22 mouse cellular contexts compared by ENCODE assay signal in the genomic region with DNA sequence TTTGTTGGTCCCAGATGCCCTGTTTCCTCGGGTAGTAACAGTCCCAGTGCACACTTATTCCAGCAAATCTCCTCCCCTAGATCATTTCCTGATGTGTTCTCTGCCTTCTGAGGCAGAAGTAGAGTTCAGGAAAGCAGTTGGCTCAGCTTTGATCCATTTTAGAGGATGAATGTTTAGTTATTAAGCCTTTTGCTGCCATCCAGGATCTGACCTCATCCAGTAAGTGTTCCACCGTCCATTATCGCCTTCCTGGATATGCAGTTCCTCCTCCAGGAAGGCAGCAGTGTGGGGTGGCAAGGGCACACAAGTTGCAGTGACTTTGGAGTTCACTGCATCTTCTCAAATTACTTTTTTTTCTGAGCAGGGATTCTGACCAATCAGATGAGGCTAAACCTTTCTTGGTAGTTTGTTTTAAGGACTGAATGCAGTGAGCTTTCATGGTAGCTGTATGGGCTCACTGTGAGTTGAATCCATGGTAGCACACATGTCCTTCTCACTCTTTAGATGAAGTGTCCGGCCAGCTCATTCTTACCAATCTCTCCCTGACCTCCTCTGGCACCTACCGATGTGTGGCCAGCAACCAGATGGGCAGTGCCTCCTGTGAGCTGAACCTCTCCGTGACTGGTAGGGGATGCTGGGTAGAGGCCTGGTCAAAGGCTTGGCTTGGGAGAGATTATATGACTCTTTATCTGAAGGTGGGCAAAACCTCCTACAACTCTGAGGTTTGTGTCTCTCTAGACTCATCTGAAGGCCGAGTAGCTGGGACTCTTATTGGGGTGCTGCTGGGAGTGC. TPM values are rescaled to one million over a fixed set of nuclear protein-coding genes. Genes with fewer than 3 reads are reported as not detected.
A peak's percentile ranks its signal among the peaks of the same experiment; 100 is the strongest.
DNase-seq lines count a peak whose midpoint lies in the region; ATAC-seq and TF ChIP-seq lines count a peak whose summit lies in the region.
"Had no signal": no experiment of that assay in that cellular context is flagged by ENCODE, and none has a peak within 500 bp of the region (broad histone marks: within the 10 kb centered on the region; RNA-seq: fewer than 3 reads in every experiment).

No protein-coding gene starts in this region.

- no peak for DNase-seq in lung, postnatal 14 days
- no peak for DNase-seq in stomach, postnatal 0 days (ENCODE audit: low spot score)
- no peak for DNase-seq in spleen, postnatal 10 days (ENCODE audit: low spot score in 2 of 2)
- DNase-seq: adrenal gland, postnatal 10 days; cerebellum, adult 11-12 months; cerebellum, postnatal 36 days; gastrocnemius, postnatal 14 days; heart, postnatal 14 days; kidney, postnatal 25 days; right cerebral cortex, adult 18-20 months; spleen, adult 18-20 months; thymus, postnatal 36 days had no signal

- H3K27ac ChIP-seq in heart, embryonic 15.5 days = peak overlapping the region; percentile 36
- no peak overlapping the region for H3K27ac ChIP-seq in heart, embryonic 11.5 days (ENCODE audit: low read depth, low read length)
- H3K27ac ChIP-seq in lung, embryonic 15.5 days = peak overlapping the region; percentile 81
- H3K27ac ChIP-seq in cortical plate, adult 2 months (ENCODE audit: insufficient read depth, low read length) = no peak overlapping the region
- 0 out of 2 replicates have a peak overlapping the region, but pooled peaks have one; percentile 20 for H3K27ac ChIP-seq in stomach, postnatal 0 days (replicated peaks)
- H3K27ac ChIP-seq: embryonic facial prominence, embryonic 12.5 days; liver, embryonic 15.5 days had no signal

- no peak for TF ChIP-seq CTCF in cortical plate, adult 2 months (IDR thresholded peaks at IDR 0.05; ENCODE audit: extremely low read depth, insufficient read depth, low read length)
- no peak for TF ChIP-seq CTCF in stomach, postnatal 0 days (IDR thresholded peaks at IDR 0.05; ENCODE audit: low read depth)

- peaks cover 37% of the 10 kb centered on the region for H3K4me1 ChIP-seq in heart, embryonic 15.5 days (replicated peaks)
- H3K4me1 ChIP-seq in heart, embryonic 11.5 days (ENCODE audit: control insufficient read depth, insufficient read depth, low read length) = peaks cover 9% of the 10 kb centered on the region; the same call in 1 of the 2 replicates
- peaks cover 29% of the 10 kb centered on the region for H3K4me1 ChIP-seq in lung, embryonic 15.5 days
- H3K4me1 ChIP-seq in cortical plate, adult 2 months (ENCODE audit: control insufficient read depth, insufficient read depth, low read length) = peaks cover 5% of the 10 kb centered on the region
- 0 out of 2 replicates have a peak, but pooled peaks cover 2% of the 10 kb centered on the region for H3K4me1 ChIP-seq in stomach, postnatal 0 days (replicated peaks; ENCODE audit: control insufficient read depth, insufficient read depth)

- peaks cover 17% of the 10 kb centered on the region for H3K27me3 ChIP-seq in heart, embryonic 15.5 days
- peaks cover 16% of the 10 kb centered on the region for H3K27me3 ChIP-seq in heart, embryonic 11.5 days (ENCODE audit: control insufficient read depth, insufficient read depth, low read length)
- peaks cover 16% of the 10 kb centered on the region for H3K27me3 ChIP-seq in lung, embryonic 15.5 days
- H3K27me3 ChIP-seq in stomach, postnatal 0 days (ENCODE audit: control insufficient read depth, insufficient read depth, low read length) = no peaks in the 10 kb centered on the region

- 60% methylated on average over 7 of the region's 7 CpGs for WGBS in heart, embryonic 15.5 days
- 57% methylated on average over 7 of the region's 7 CpGs for WGBS in heart, embryonic 11.5 days (ENCODE audit: insufficient replicate concordance)
- 56% methylated on average over 7 of the region's 7 CpGs for WGBS in lung, embryonic 15.5 days
- WGBS in stomach, postnatal 0 days = 66% methylated on average over 7 of the region's 7 CpGs

- no peaks in the 10 kb centered on the region for H3K36me3 ChIP-seq in heart, embryonic 15.5 days
- H3K36me3 ChIP-seq in heart, embryonic 11.5 days (ENCODE audit: control insufficient read depth, insufficient read depth, low read length) = no peaks in the 10 kb centered on the region
- H3K36me3 ChIP-seq in lung, embryonic 15.5 days = no peaks in the 10 kb centered on the region
- no peaks in the 10 kb centered on the region for H3K36me3 ChIP-seq in stomach, postnatal 0 days (ENCODE audit: control insufficient read depth, insufficient read depth, low read length)
- H3K36me3 ChIP-seq: embryonic facial prominence, embryonic 12.5 days; liver, embryonic 15.5 days had no signal

- no peak overlapping the region for H3K4me2 ChIP-seq in heart, embryonic 15.5 days
- H3K4me2 ChIP-seq in heart, embryonic 11.5 days = no peak overlapping the region
- H3K4me2 ChIP-seq in lung, embryonic 15.5 days = no peak overlapping the region
- H3K4me2 ChIP-seq in stomach, postnatal 0 days (replicated peaks; ENCODE audit: low read depth) = no peak overlapping the region
- H3K4me2 ChIP-seq: embryonic facial prominence, embryonic 12.5 days; liver, embryonic 15.5 days had no signal

- no peak for TF ChIP-seq EP300 in stomach, postnatal 0 days (optimal IDR thresholded peaks at IDR 0.05)

- peak; percentile 35 for TF ChIP-seq POLR2A in cortical plate, adult 2 months (IDR thresholded peaks at IDR 0.05; ENCODE audit: extremely low read depth, insufficient read depth, low read length)

- no peak overlapping the region for H3K4me3 ChIP-seq in heart, embryonic 15.5 days
- no peak overlapping the region for H3K4me3 ChIP-seq in heart, embryonic 11.5 days (ENCODE audit: low read depth, low read length)
- H3K4me3 ChIP-seq in lung, embryonic 15.5 days = no peak overlapping the region
- H3K4me3 ChIP-seq in cortical plate, adult 2 months (ENCODE audit: insufficient read depth, low read length) = no peak overlapping the region
- no peak overlapping the region for H3K4me3 ChIP-seq in stomach, postnatal 0 days (ENCODE audit: low read depth, low read length)
- H3K4me3 ChIP-seq: embryonic facial prominence, embryonic 12.5 days; liver, embryonic 15.5 days had no signal

- H3K9ac ChIP-seq in heart, embryonic 15.5 days = no peak overlapping the region
- no peak overlapping the region for H3K9ac ChIP-seq in heart, embryonic 11.5 days (ENCODE audit: low read depth, low read length)
- no peak overlapping the region for H3K9ac ChIP-seq in lung, embryonic 15.5 days
- H3K9ac ChIP-seq in stomach, postnatal 0 days (ENCODE audit: low read length) = no peak overlapping the region
- H3K9ac ChIP-seq: embryonic facial prominence, embryonic 12.5 days; liver, embryonic 15.5 days had no signal

- no peak for ATAC-seq in heart, embryonic 15.5 days (replicated peaks; ENCODE audit: insufficient number of reproducible peaks, insufficient read depth, low FRiP score, low read depth)
- ATAC-seq in heart, embryonic 11.5 days (replicated peaks; ENCODE audit: insufficient number of reproducible peaks, low FRiP score, low TSS enrichment) = no peak
- no peak for ATAC-seq in lung, embryonic 15.5 days (ENCODE audit: borderline replicate concordance, extremely low read depth, low FRiP score, low TSS enrichment)
- no peak for ATAC-seq in stomach, postnatal 0 days (ENCODE audit: low FRiP score, low TSS enrichment)
- ATAC-seq: forebrain, embryonic 16.5 days; hindbrain, embryonic 16.5 days; intestine, postnatal 0 days; midbrain, embryonic 16.5 days had no signal

- H3K9me3 ChIP-seq in heart, embryonic 15.5 days (replicated peaks) = no peaks in the 10 kb centered on the region
- H3K9me3 ChIP-seq in heart, embryonic 11.5 days (replicated peaks; ENCODE audit: control insufficient read depth, low read length) = no peaks in the 10 kb centered on the region
- no peaks in the 10 kb centered on the region for H3K9me3 ChIP-seq in lung, embryonic 15.5 days
- no peaks in the 10 kb centered on the region for H3K9me3 ChIP-seq in stomach, postnatal 0 days (ENCODE audit: control insufficient read depth, low read length)
- H3K9me3 ChIP-seq: embryonic facial prominence, embryonic 12.5 days; liver, embryonic 15.5 days had no signal

RNA-seq across cellular contexts. Expression of a gene that starts 3.0 kb away (rescaled TPM):
- 2.3 and 2.5 TPM in 2 replicates for polyA plus RNA-seq in heart, embryonic 15.5 days (2015; fragmentation: Nextera tagmentation; extraction: Ambion mirVana)
- polyA plus RNA-seq in heart, embryonic 11.5 days (2014; fragmentation: Nextera tagmentation; extraction: Ambion mirVana) = 1.5 and 1.6 TPM in 2 replicates
- polyA plus RNA-seq in lung, embryonic 15.5 days (2015; fragmentation: Nextera tagmentation; extraction: Ambion mirVana) = 26.5 and 33.3 TPM in 2 replicates
- polyA plus RNA-seq in cortical plate, adult 2 months (2012; rRNA removed) = 6.6 and 7.6 TPM in 2 replicates
- 350 and 369 TPM in 2 replicates for polyA plus RNA-seq in stomach, postnatal 0 days (2015; fragmentation: Nextera tagmentation; extraction: Ambion mirVana)

RNA-seq across cellular contexts. Expression of a gene that starts 10.7 kb away (rescaled TPM):
- 5.9 and 6.3 TPM in 2 replicates for polyA plus RNA-seq in heart, embryonic 15.5 days (2015; fragmentation: Nextera tagmentation; extraction: Ambion mirVana)
- 4.8 and 5.2 TPM in 2 replicates for polyA plus RNA-seq in heart, embryonic 11.5 days (2014; fragmentation: Nextera tagmentation; extraction: Ambion mirVana)
- polyA plus RNA-seq in lung, embryonic 15.5 days (2015; fragmentation: Nextera tagmentation; extraction: Ambion mirVana) = 7.0 and 8.1 TPM in 2 replicates
- 2,488 and 2,563 TPM in 2 replicates for polyA plus RNA-seq in cortical plate, adult 2 months (2012; rRNA removed)
- polyA plus RNA-seq in stomach, postnatal 0 days (2015; fragmentation: Nextera tagmentation; extraction: Ambion mirVana) = 2.3 and 2.6 TPM in 2 replicates

RNA-seq across cellular contexts. Expression of a gene that starts 13.5 kb away (rescaled TPM):
- 9.0 and 10.2 TPM in 2 replicates for polyA plus RNA-seq in heart, embryonic 15.5 days (2015; fragmentation: Nextera tagmentation; extraction: Ambion mirVana)
- polyA plus RNA-seq in heart, embryonic 11.5 days (2014; fragmentation: Nextera tagmentation; extraction: Ambion mirVana) = 7.8 and 10.6 TPM in 2 replicates
- polyA plus RNA-seq in lung, embryonic 15.5 days (2015; fragmentation: Nextera tagmentation; extraction: Ambion mirVana) = 11.6 and 13.0 TPM in 2 replicates
- 22.2 and 24.2 TPM in 2 replicates for polyA plus RNA-seq in cortical plate, adult 2 months (2012; rRNA removed)
- polyA plus RNA-seq in stomach, postnatal 0 days (2015; fragmentation: Nextera tagmentation; extraction: Ambion mirVana) = 6.9 and 7.7 TPM in 2 replicates

RNA-seq across cellular contexts. Expression of a gene that starts 14.2 kb away (rescaled TPM):
- polyA plus RNA-seq in heart, embryonic 15.5 days (2015; fragmentation: Nextera tagmentation; extraction: Ambion mirVana) = 76.9 and 89.3 TPM in 2 replicates
- polyA plus RNA-seq in heart, embryonic 11.5 days (2014; fragmentation: Nextera tagmentation; extraction: Ambion mirVana) = 45.4 and 59.6 TPM in 2 replicates
- 167 and 178 TPM in 2 replicates for polyA plus RNA-seq in lung, embryonic 15.5 days (2015; fragmentation: Nextera tagmentation; extraction: Ambion mirVana)
- polyA plus RNA-seq in cortical plate, adult 2 months (2012; rRNA removed) = 35.1 and 36.6 TPM in 2 replicates
- polyA plus RNA-seq in stomach, postnatal 0 days (2015; fragmentation: Nextera tagmentation; extraction: Ambion mirVana) = 28.2 and 30.5 TPM in 2 replicates

RNA-seq across cellular contexts. Expression of a gene that starts 52.9 kb away (rescaled TPM):
- 9.5 and 14.8 TPM in 2 replicates for polyA plus RNA-seq in heart, embryonic 15.5 days (2015; fragmentation: Nextera tagmentation; extraction: Ambion mirVana)
- 20.2 and 20.5 TPM in 2 replicates for polyA plus RNA-seq in heart, embryonic 11.5 days (2014; fragmentation: Nextera tagmentation; extraction: Ambion mirVana)
- 26.1 and 26.9 TPM in 2 replicates for polyA plus RNA-seq in lung, embryonic 15.5 days (2015; fragmentation: Nextera tagmentation; extraction: Ambion mirVana)
- polyA plus RNA-seq in cortical plate, adult 2 months (2012; rRNA removed) = 35.4 and 36.7 TPM in 2 replicates
- polyA plus RNA-seq in stomach, postnatal 0 days (2015; fragmentation: Nextera tagmentation; extraction: Ambion mirVana) = 7.5 TPM in 2 replicates

Comparison
In these comparisons a context has a peak if more than half of its experiments do, and no peak if none do; other contexts are left out.
1. H3K27ac ChIP-seq: peak in heart, embryonic 15.5 days (single experiment), lung, embryonic 15.5 days (single experiment) and stomach, postnatal 0 days (single experiment); none in heart, embryonic 11.5 days (single experiment) and cortical plate, adult 2 months (single experiment).
2. RNA of a gene that starts 3.0 kb away (polyA plus RNA-seq): 350 to 369 TPM in stomach, postnatal 0 days; 26.5 to 33.3 TPM in lung, embryonic 15.5 days, 6.6 to 7.6 TPM in cortical plate, adult 2 months, 2.3 to 2.5 TPM in heart, embryonic 15.5 days and 1.5 to 1.6 TPM in heart, embryonic 11.5 days; every median in the first group is over 10 times any median in the second.
3. RNA of a gene that starts 10.7 kb away (polyA plus RNA-seq): 2,488 to 2,563 TPM in cortical plate, adult 2 months; 7.0 to 8.1 TPM in lung, embryonic 15.5 days, 5.9 to 6.3 TPM in heart, embryonic 15.5 days, 4.8 to 5.2 TPM in heart, embryonic 11.5 days and 2.3 to 2.6 TPM in stomach, postnatal 0 days; every median in the first group is over 100 times any median in the second.